Mouse (Mus musculus) bone marrow, adult 2 months (tissue): Measurements from ENCODE around the gene Gm4450. TPM values are rescaled to one million over a fixed set of nuclear protein-coding genes. Genes with fewer than 3 reads are reported as not detected.

Experiments
- H3K27ac ChIP-seq: fragments of 200-500 bp; 2 replicates; pipeline ENCODE4 v1.5.1; 2012; ENCODE audit warnings: low read depth, mild to moderate bottlenecking, control low read depth, inconsistent platforms, low read length; ENCODE audit not compliant: control insufficient read depth, poor library complexity, insufficient read depth
- H3K4me1 ChIP-seq: fragments of 200-500 bp; 2 replicates; pipeline ENCODE4 v1.6.1; 2011; ENCODE audit warnings: low read length; ENCODE audit not compliant: control insufficient read depth, insufficient read depth
- H3K4me3 ChIP-seq: fragments of 200-500 bp; replicated peaks from 2 replicates; pipeline ENCODE3; 2011; ENCODE audit warnings: mild to moderate bottlenecking, low read depth, low read length, control low read depth; ENCODE audit not compliant: control insufficient read depth
- CTCF ChIP-seq: fragments of 200-500 bp; IDR thresholded peaks from 2 replicates; pipeline ENCODE4 v1.5.1; 2011; ENCODE audit warnings: low read length, control low read depth; ENCODE audit not compliant: control insufficient read depth, insufficient read depth
- POLR2A ChIP-seq: fragments of 200-500 bp; IDR thresholded peaks from 2 replicates; pipeline ENCODE4 v1.6.1; 2011; ENCODE audit warnings: low read depth, mild to moderate bottlenecking, control low read depth, low read length, borderline replicate concordance; ENCODE audit not compliant: control insufficient read depth
- WGBS: fragments of 180-500 bp; shearing (Covaris S2); methylation state at CpG from one replicate; pipeline ENCODE4 v1.1.7; 2018; 5-methylcytosine and 5-hydroxymethylcytosine counted together
- polyA plus RNA-seq: library from polyadenylated mRNA; stranded (reverse); fragments of >200 nt; gene quantifications from 2 replicates; pipeline ENCODE4 v1.2.4, GENCODE M21; 2011; ENCODE audit warnings: low replicate concordance; ENCODE audit not compliant: missing spikeins, insufficient read depth, insufficient read length

The Gm4450 gene
- polyA plus RNA-seq, 1 experiment, result 0.97 TPM

GRCm38 (mm10) chr3:98435030-98435429 lies 21.9 kb downstream of the Gm4450 start:
- Histone ChIP-seq H3K27ac (no peak overlapping the region), H3K4me1 (no peaks in the 10 kb centered on the region), H3K4me3 (no peak overlapping the region)
- TF ChIP-seq POLR2A (no peak), CTCF (no peak)
- WGBS, result 70% methylated on average over 1 of the region's 1 CpGs

GRCm38 (mm10) chr3:98434088-98434816 lies 22.7 kb downstream of the Gm4450 start:
- TF ChIP-seq CTCF, result no peak
- no peak for TF ChIP-seq POLR2A
- H3K4me1 ChIP-seq, result no peaks in the 10 kb centered on the region; the same call in 1 of the 2 replicates
- H3K27ac ChIP-seq, result no peak overlapping the region
- WGBS, result no CpG with 5 or more reads among the region's 1 CpGs
- no peak overlapping the region for H3K4me3 ChIP-seq

GRCm38 (mm10) chr3:98428928-98429525 lies 27.9 kb downstream of the Gm4450 start:
- H3K4me3 ChIP-seq, result no peak overlapping the region

GRCm38 (mm10) chr3:98428449-98428775 lies 28.5 kb downstream of the Gm4450 start:
- Histone ChIP-seq H3K27ac (no peak overlapping the region), H3K4me1 (no peaks in the 10 kb centered on the region; the same call in 1 of the 2 replicates), H3K4me3 (peak overlapping the region; percentile 69)
- TF ChIP-seq CTCF, result no peak
- no peak for TF ChIP-seq POLR2A
- WGBS, result 2% methylated on average over 17 of the region's 17 CpGs

More at GRCm38 (mm10) chr3:98428928-98429525, 27.9 kb downstream of the Gm4450 start:
- WGBS, result 1% methylated on average over 8 of the region's 8 CpGs
- no peak for TF ChIP-seq CTCF
- no peak for TF ChIP-seq POLR2A
- H3K4me1 ChIP-seq, result no peaks in the 10 kb centered on the region; the same call in 1 of the 2 replicates
- H3K27ac ChIP-seq, result no peak overlapping the region

DNA sequence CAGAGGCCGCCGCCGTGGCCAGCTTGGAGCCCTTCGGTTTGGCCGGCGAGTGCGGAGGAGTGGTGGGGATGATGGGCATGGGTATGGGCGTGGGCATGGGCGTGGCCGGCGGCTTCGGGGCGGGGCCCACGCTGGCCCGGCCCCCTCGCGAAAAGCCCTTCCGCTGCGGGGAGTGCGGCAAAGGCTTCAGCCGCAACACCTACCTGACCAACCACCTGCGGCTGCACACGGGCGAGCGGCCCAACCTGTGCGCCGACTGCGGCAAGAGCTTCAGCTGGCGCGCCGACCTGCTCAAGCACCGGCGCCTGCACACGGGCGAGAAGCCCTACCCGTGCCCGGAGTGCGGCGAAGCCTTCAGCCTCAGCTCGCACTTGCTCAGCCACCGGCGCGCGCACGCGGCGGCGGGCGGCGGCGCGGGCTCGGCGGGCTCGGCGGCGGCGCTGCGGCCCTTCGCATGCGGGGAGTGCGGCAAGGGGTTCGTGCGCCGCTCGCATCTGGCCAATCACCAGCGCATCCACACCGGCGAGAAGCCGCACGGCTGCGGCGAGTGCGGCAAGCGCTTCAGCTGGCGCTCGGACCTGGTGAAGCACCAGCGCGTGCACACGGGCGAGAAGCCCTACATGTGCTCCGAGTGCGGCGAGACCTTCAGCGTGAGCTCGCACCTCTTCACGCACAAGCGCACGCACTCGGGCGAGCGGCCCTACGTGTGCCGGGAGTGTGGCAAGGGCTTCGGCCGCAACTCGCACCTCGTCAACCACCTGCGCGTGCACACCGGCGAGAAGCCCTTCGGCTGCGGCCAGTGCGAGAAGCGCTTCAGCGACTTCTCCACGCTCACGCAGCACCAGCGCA lies 29.1 kb downstream of the Gm4450 start:
- peak overlapping the region; percentile 69 for H3K4me3 ChIP-seq
- TF ChIP-seq CTCF, result no peak
- TF ChIP-seq POLR2A, result 0 out of 2 replicates have a peak, but pooled peaks have one; percentile 22
- H3K27ac ChIP-seq, result peak overlapping the region; percentile 69; the same call in 1 of the 2 replicates
- WGBS, result under 1% methylated on average over 110 of the region's 110 CpGs
- H3K4me1 ChIP-seq, result no peaks in the 10 kb centered on the region; the same call in 1 of the 2 replicates

- TF ChIP-seq POLR2A, result no peak
- TF ChIP-seq CTCF, result no peak
- Histone ChIP-seq H3K4me3 (peak overlapping the region; percentile 69), H3K27ac (no peak overlapping the region; the same call in 1 of the 2 replicates), H3K4me1 (no peaks in the 10 kb centered on the region; the same call in 1 of the 2 replicates)
- WGBS, result 1% methylated on average over 23 of the region's 23 CpGs
Measured at GRCm38 (mm10) chr3:98427260-98427599, 29.7 kb downstream of the Gm4450 start.

DNA sequence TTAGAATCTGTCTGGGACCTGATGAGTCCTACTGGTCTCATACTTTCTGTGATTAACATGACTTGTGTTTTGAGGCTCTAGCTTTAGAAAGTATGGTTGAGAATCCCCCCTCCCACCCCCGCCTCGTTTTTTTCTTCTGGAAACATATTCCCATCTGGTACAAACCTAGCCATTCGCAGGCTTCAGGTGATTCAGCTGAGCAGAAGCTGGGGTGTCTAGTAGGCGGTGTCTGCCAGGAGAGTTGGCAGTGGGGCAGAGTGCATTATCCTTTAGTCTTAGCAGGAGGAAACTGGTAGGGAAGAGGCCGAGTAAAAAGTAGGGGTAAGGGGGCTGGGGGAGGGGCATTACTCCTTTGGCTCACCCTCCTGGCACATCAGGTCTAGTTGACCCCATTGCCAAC lies 30.2 kb downstream of the Gm4450 start:
- Histone ChIP-seq H3K27ac (no peak overlapping the region), H3K4me1 (no peaks in the 10 kb centered on the region; the same call in 1 of the 2 replicates), H3K4me3 (no peak overlapping the region)
- WGBS, result 55% methylated on average over 5 of the region's 5 CpGs
- TF ChIP-seq POLR2A (no peak), CTCF (no peak)

- WGBS, result 52% methylated on average over 4 of the region's 4 CpGs
- H3K4me1 ChIP-seq, result no peaks in the 10 kb centered on the region; the same call in 1 of the 2 replicates
- TF ChIP-seq POLR2A (no peak), CTCF (no peak)
- H3K4me3 ChIP-seq, result no peak overlapping the region
- H3K27ac ChIP-seq, result no peak overlapping the region
Measured at GRCm38 (mm10) chr3:98422926-98423325, 34.0 kb downstream of the Gm4450 start.

DNA sequence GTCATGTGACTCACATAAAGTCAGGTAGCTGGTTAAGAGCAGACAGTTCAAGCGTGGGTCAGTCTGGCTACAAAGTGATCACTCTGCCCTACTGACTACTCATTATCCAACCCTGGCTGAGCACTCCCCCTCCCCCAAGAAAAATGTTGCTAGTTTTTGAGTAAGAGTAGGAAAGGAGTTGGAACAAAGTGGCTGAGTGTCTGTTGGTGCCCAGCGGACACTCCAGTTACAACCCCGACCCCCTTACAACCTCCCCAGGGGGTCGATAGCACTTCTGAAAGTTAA lies 37.2 kb downstream of the Gm4450 start:
- Histone ChIP-seq H3K4me3 (no peak overlapping the region), H3K27ac (no peak overlapping the region), H3K4me1 (peaks cover 6% of the 10 kb centered on the region)
- TF ChIP-seq POLR2A (no peak), CTCF (no peak)
- WGBS, result 82% methylated on average over 4 of the region's 4 CpGs
